Mouse (Mus musculus) limb, embryonic 14.5 days (tissue): ENCODE data around the gene Pdcd2. TPM values are rescaled to one million over a fixed set of nuclear protein-coding genes. Genes with fewer than 3 reads are reported as not detected.
"Not testable (repeated sequence)": the region's sequence is repeated elsewhere in the genome, so short reads cannot be mapped to it uniquely, and the experiment has no call there.

ENCODE experiments used
- ATAC-seq: fragments of 200-750 bp; cut with Nextera tagmentation; 2 replicates; pipeline ENCODE4 v1.8.0; 2017; ENCODE audit warnings: low read depth, moderate number of reproducible peaks, moderate TSS enrichment; ENCODE audit not compliant: low FRiP score
- DNase-seq: peaks from one replicate; pipeline ENCODE4 v3.0.0-alpha.2; 2015; ENCODE audit warnings: low spot score
- H3K27ac ChIP-seq: fragments of 300-500 bp; sonication (generic); replicated peaks from 2 replicates; pipeline ENCODE4 v1.5.1; 2014; ENCODE audit warnings: low read depth, mild to moderate bottlenecking, low read length, moderate library complexity, mixed read lengths
- H3K27me3 ChIP-seq: fragments of 300-500 bp; sonication (generic); 2 replicates; pipeline ENCODE4 v1.6.1; 2014; ENCODE audit warnings: low read length, mixed read lengths; ENCODE audit not compliant: control insufficient read depth, insufficient read depth
- H3K36me3 ChIP-seq: fragments of 300-500 bp; sonication (generic); 2 replicates; pipeline ENCODE4 v1.6.1; 2014; ENCODE audit warnings: mild to moderate bottlenecking, low read length, moderate library complexity, mixed read lengths; ENCODE audit not compliant: control insufficient read depth, insufficient read depth
- H3K4me1 ChIP-seq: fragments of 300-500 bp; sonication (generic); 2 replicates; pipeline ENCODE4 v1.6.1; 2014; ENCODE audit warnings: antibody characterized with exemption, low read length, mixed read lengths; ENCODE audit not compliant: control insufficient read depth, insufficient read depth
- H3K4me2 ChIP-seq: fragments of 300-500 bp; sonication (generic); replicated peaks from 2 replicates; pipeline ENCODE4 v1.6.1; 2014; ENCODE audit warnings: low read depth, mild to moderate bottlenecking, low read length, moderate library complexity; ENCODE audit not compliant: severe bottlenecking
- H3K4me3 ChIP-seq: fragments of 300-500 bp; sonication (generic); replicated peaks from 2 replicates; pipeline ENCODE4 v1.5.1; 2014; ENCODE audit warnings: low read length
- H3K9ac ChIP-seq: fragments of 300-500 bp; sonication (generic); 2 replicates; pipeline ENCODE4 v1.6.1; 2014; ENCODE audit warnings: mild to moderate bottlenecking, low read depth, low read length, moderate library complexity; ENCODE audit not compliant: severe bottlenecking
- H3K9me3 ChIP-seq: fragments of 300-500 bp; sonication (generic); 2 replicates; pipeline ENCODE4 v1.6.1; 2016; ENCODE audit warnings: low read length; ENCODE audit not compliant: control insufficient read depth
- POLR2A ChIP-seq: fragments of 200-500 bp; IDR thresholded peaks from 2 replicates; pipeline ENCODE4 v1.8.0; 2012; ENCODE audit warnings: inconsistent platforms, mild to moderate bottlenecking, moderate library complexity, borderline replicate concordance; ENCODE audit not compliant: insufficient read depth, insufficient read length; ENCODE audit errors: extremely low read depth
- WGBS: fragments of 180-500 bp; shearing (Covaris S2); extraction: QIAGEN DNeasy Blood & Tissue Kit; methylation state at CpG from one replicate; pipeline ENCODE4 v1.1.7; 2014; 5-methylcytosine and 5-hydroxymethylcytosine counted together
- polyA plus RNA-seq, 2 experiments: library from polyadenylated mRNA; depleted of rRNA in 1 of 2; stranded (reverse) in 1 of 2; unstranded in 1 of 2; fragments of >200 nt; fragmentation: Nextera tagmentation in 1 of 2; extraction: Ambion mirVana in 1 of 2; gene quantifications; 2 replicates each; pipeline versions ENCODE4 v1.2.1 to v1.2.3; 2012 to 2014

The Pdcd2 gene
- polyA plus RNA-seq, 2 experiments: 26.5 to 48.2 TPM

- no peak overlapping the region for H3K4me2 ChIP-seq
- TF ChIP-seq POLR2A: no peak
- WGBS: 82% methylated on average over 2 of the region's 2 CpGs
- H3K36me3 ChIP-seq: no peaks in the 10 kb centered on the region
- ATAC-seq (no peak), DNase-seq (no peak)
- H3K27ac ChIP-seq: no peak overlapping the region
- no peak overlapping the region for H3K9ac ChIP-seq
- H3K9me3 ChIP-seq: no peaks in the 10 kb centered on the region
- no peaks in the 10 kb centered on the region for H3K27me3 ChIP-seq
- no peak overlapping the region for H3K4me3 ChIP-seq
- no peaks in the 10 kb centered on the region for H3K4me1 ChIP-seq
Measured at GRCm38 (mm10) chr17:15559946-15560345, 32.8 kb upstream of the Pdcd2 start.

DNA sequence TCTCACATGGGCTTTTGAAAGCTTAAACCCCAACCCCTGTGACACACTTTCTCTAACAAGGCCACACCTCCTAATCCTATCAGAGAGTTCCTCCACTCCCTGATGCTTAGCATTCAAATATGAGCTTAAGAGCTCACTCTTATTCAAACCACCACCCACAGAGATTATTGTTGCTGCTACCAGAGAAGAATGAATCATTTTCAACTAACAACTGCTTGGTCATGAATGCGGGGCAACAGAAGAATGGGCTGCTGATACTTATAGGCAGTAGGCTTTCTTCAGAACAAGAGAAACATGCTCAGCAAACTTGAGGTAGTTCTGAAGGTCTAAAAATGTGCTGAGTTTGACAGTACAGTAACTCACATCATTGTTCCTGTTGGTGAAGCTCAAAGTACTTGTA is 22.6 kb upstream of the Pdcd2 start:
- no peaks in the 10 kb centered on the region for H3K9me3 ChIP-seq
- no peak overlapping the region for H3K27ac ChIP-seq
- H3K27me3 ChIP-seq: no peaks in the 10 kb centered on the region
- DNase-seq: no peak
- no peak overlapping the region for H3K4me3 ChIP-seq
- no peak overlapping the region for H3K9ac ChIP-seq
- no peak for ATAC-seq
- H3K36me3 ChIP-seq: no peaks in the 10 kb centered on the region
- TF ChIP-seq POLR2A: no peak
- no peaks in the 10 kb centered on the region for H3K4me1 ChIP-seq
- H3K4me2 ChIP-seq: no peak overlapping the region
- 42% methylated on average over 1 of the region's 1 CpGs for WGBS

GRCm38 (mm10) chr17:15546440-15546839 is 19.3 kb upstream of the Pdcd2 start:
- TF ChIP-seq POLR2A: no peak
- H3K27me3 ChIP-seq: no peaks in the 10 kb centered on the region
- H3K9ac ChIP-seq: no peak overlapping the region
- H3K9me3 ChIP-seq: peaks cover 4% of the 10 kb centered on the region; the same call in 1 of the 2 replicates
- 64% methylated on average over 4 of the region's 4 CpGs for WGBS
- no peak overlapping the region for H3K4me2 ChIP-seq
- ATAC-seq: no peak
- no peak for DNase-seq
- no peaks in the 10 kb centered on the region for H3K4me1 ChIP-seq
- H3K4me3 ChIP-seq: no peak overlapping the region
- no peaks in the 10 kb centered on the region for H3K36me3 ChIP-seq
- no peak overlapping the region for H3K27ac ChIP-seq

- not testable (repeated sequence) for ATAC-seq, H3K9ac ChIP-seq, H3K36me3 ChIP-seq, H3K4me2 ChIP-seq, H3K9me3 ChIP-seq, H3K4me1 ChIP-seq, DNase-seq, H3K4me3 ChIP-seq, H3K27me3 ChIP-seq, H3K27ac ChIP-seq
- 53% methylated on average over 3 of the region's 4 CpGs for WGBS
Measured at GRCm38 (mm10) chr17:15543868-15544267, 16.8 kb upstream of the Pdcd2 start.

DNA sequence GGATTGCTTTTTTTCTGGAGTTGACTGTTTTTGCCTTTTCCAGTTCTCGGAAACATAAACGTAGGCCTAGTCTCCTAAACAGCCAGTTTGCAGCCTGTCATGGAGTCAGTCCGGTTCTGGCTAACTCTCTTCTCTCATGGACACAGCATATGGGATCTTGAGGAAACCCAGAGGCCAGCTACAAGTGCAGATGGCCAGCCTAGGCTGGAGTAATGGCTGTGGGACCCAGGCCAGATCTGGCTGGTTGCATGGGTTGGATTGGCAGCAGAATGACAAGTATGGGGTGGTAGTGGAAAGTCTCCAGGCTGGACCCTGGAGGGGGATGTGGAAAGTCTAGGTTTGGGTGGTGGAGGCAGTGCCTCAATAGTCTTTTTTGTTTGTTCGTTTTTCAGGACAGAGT is 13.2 kb upstream of the Pdcd2 start:
- no peak overlapping the region for H3K4me2 ChIP-seq
- no peaks in the 10 kb centered on the region for H3K4me1 ChIP-seq
- peaks cover 18% of the 10 kb centered on the region for H3K27me3 ChIP-seq
- DNase-seq (no peak), ATAC-seq (no peak)
- no peak for TF ChIP-seq POLR2A
- no peaks in the 10 kb centered on the region for H3K36me3 ChIP-seq
- 65% methylated on average over 4 of the region's 4 CpGs for WGBS
- H3K9ac ChIP-seq: no peak overlapping the region
- H3K4me3 ChIP-seq: no peak overlapping the region
- H3K27ac ChIP-seq: no peak overlapping the region
- H3K9me3 ChIP-seq: peaks cover 4% of the 10 kb centered on the region; the same call in 1 of the 2 replicates

GRCm38 (mm10) chr17:15536457-15536904 is 9.4 kb upstream of the Pdcd2 start:
- H3K4me3 ChIP-seq: peak overlapping the region; percentile 49
- H3K4me2 ChIP-seq: peak overlapping the region; percentile 79
- H3K27ac ChIP-seq: no peak overlapping the region
- no peaks in the 10 kb centered on the region for H3K9me3 ChIP-seq
- ATAC-seq (no peak), DNase-seq (no peak)
- WGBS: 3% methylated on average over 30 of the region's 33 CpGs
- H3K9ac ChIP-seq: peak overlapping the region; percentile 53
- TF ChIP-seq POLR2A: no peak
- no peaks in the 10 kb centered on the region for H3K4me1 ChIP-seq
- no peaks in the 10 kb centered on the region for H3K36me3 ChIP-seq
- H3K27me3 ChIP-seq: peaks cover 22% of the 10 kb centered on the region
